Mouse (Mus musculus) embryonic facial prominence, embryonic 15.5 days (tissue): ENCODE measurements at regions not wholly inside any gene's neighbourhood (a gene's known extent, or its start where the extent isn't known, plus 50 kb on each side); places are given as distances from the start of the nearest gene placed in this dataset.
"Not testable (repeated sequence)": the region's sequence is repeated elsewhere in the genome, so short reads cannot be mapped to it uniquely, and the experiment has no call there.

Experiments used
- ATAC-seq: fragments of 200-750 bp; cut with Nextera tagmentation; 2 replicates; pipeline ENCODE4 v1.8.0; 2017; ENCODE audit warnings: low read depth, moderate TSS enrichment; ENCODE audit not compliant: insufficient number of reproducible peaks, low FRiP score, low TSS enrichment
- H3K27ac ChIP-seq: fragments of 300-500 bp; sonication (generic); replicated peaks from 2 replicates; pipeline ENCODE4 v1.5.1; 2015; ENCODE audit warnings: mild to moderate bottlenecking, inconsistent platforms
- H3K27me3 ChIP-seq: fragments of 300-500 bp; sonication (generic); 2 replicates; pipeline ENCODE4 v1.6.1; 2015; ENCODE audit warnings: inconsistent platforms
- H3K36me3 ChIP-seq: fragments of 300-500 bp; sonication (generic); 2 replicates; pipeline ENCODE4 v1.6.1; 2015; ENCODE audit warnings: mild to moderate bottlenecking, inconsistent platforms
- H3K4me1 ChIP-seq: fragments of 300-500 bp; sonication (generic); 2 replicates; pipeline ENCODE4 v1.6.1; 2015; ENCODE audit warnings: inconsistent platforms
- H3K4me2 ChIP-seq: fragments of 300-500 bp; sonication (generic); replicated peaks from 2 replicates; pipeline ENCODE4 v1.6.1; 2015; ENCODE audit warnings: mild to moderate bottlenecking, inconsistent platforms
- H3K4me3 ChIP-seq: fragments of 300-500 bp; sonication (generic); replicated peaks from 2 replicates; pipeline ENCODE4 v1.5.1; 2015; ENCODE audit warnings: mild to moderate bottlenecking, inconsistent platforms
- H3K9ac ChIP-seq: fragments of 300-500 bp; sonication (generic); 2 replicates; pipeline ENCODE4 v1.6.1; 2015; ENCODE audit warnings: inconsistent platforms
- H3K9me3 ChIP-seq: fragments of 300-500 bp; sonication (generic); replicated peaks from 2 replicates; pipeline ENCODE4 v1.6.1; 2016; ENCODE audit warnings: inconsistent platforms
- WGBS: fragments of 180-500 bp; shearing (Covaris S2); methylation state at CpG from one replicate; pipeline ENCODE4 v1.1.7; 2015; 5-methylcytosine and 5-hydroxymethylcytosine counted together

DNA sequence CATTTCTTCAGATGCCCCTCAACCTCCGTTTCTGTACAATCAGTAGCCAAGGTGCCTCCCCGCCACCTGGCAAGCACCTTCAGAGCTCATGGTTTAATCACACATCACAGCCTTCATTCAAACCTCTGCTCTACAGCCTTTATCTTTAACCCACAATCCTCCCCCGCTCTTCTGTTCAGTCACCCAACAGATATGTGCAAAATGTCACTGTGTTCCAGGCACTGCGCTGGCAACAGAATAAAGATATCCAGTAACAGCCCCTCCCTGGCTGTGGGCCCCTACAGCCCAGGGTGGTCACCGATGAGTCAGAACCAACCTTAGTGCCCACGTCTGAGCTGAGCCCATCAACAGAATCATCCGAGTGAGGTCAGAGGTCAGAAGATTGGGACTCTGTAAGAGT, 54.3 kb upstream of the Ddr1 start:
- Histone ChIP-seq H3K4me3 (no peak overlapping the region), H3K4me1 (no peaks in the 10 kb centered on the region), H3K27me3 (no peaks in the 10 kb centered on the region), H3K27ac (no peak overlapping the region), H3K4me2 (no peak overlapping the region), H3K9me3 (no peaks in the 10 kb centered on the region), H3K9ac (no peak overlapping the region), H3K36me3 (no peaks in the 10 kb centered on the region)
- 82% methylated on average over 7 of the region's 7 CpGs for WGBS
- no peak for ATAC-seq

DNA sequence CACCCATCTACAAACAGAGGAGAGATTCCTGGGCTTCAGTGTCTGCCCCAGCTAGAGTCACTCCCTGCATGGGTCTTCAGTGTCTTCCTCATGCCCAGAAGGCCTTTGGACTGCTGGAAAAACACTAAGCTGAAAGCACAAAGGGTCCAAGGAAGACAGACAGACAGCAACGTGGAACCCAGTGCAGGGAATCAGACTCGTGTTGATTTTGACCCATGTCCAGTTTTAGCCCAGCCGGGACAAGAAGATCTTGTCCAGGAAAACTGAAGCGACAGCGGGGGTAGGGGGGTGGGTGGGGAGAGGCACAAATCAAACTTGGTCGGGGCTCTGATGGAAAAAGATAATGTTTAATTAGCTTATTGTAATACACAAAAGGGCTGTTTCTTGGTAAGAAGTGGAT, 55.3 kb upstream of the Ddr1 start:
- no peak overlapping the region for H3K9ac ChIP-seq
- no peak overlapping the region for H3K4me2 ChIP-seq
- 70% methylated on average over 6 of the region's 6 CpGs for WGBS
- H3K27me3 ChIP-seq: no peaks in the 10 kb centered on the region
- H3K4me1 ChIP-seq: no peaks in the 10 kb centered on the region
- no peak overlapping the region for H3K27ac ChIP-seq
- no peak for ATAC-seq
- no peaks in the 10 kb centered on the region for H3K9me3 ChIP-seq
- no peaks in the 10 kb centered on the region for H3K36me3 ChIP-seq
- no peak overlapping the region for H3K4me3 ChIP-seq

DNA sequence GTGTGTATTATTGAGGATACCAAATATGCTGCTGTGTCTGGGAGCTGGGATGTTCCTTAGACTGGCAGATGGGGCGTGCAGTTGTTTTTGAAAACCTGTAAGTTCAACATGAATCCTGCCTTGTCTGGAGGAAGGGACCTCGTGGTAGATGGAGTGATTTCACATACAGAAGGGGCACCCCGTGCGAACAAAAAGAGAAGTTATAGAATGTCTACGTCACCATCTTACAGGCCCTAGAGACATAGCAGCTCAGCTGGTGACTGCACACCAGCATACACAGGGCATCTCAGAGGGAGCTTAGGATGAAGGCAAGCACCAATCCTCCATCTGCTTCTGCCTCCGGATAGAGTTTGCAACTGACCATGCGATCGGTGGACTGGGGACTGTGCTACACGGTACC, 58.2 kb upstream of the Ddr1 start:
- 90% methylated on average over 9 of the region's 9 CpGs for WGBS
- H3K36me3 ChIP-seq: no peaks in the 10 kb centered on the region
- H3K4me3 ChIP-seq: no peak overlapping the region
- no peaks in the 10 kb centered on the region for H3K4me1 ChIP-seq
- no peak for ATAC-seq
- no peaks in the 10 kb centered on the region for H3K27me3 ChIP-seq
- H3K9me3 ChIP-seq: no peaks in the 10 kb centered on the region
- H3K27ac ChIP-seq: no peak overlapping the region
- H3K9ac ChIP-seq: no peak overlapping the region
- H3K4me2 ChIP-seq: no peak overlapping the region

DNA sequence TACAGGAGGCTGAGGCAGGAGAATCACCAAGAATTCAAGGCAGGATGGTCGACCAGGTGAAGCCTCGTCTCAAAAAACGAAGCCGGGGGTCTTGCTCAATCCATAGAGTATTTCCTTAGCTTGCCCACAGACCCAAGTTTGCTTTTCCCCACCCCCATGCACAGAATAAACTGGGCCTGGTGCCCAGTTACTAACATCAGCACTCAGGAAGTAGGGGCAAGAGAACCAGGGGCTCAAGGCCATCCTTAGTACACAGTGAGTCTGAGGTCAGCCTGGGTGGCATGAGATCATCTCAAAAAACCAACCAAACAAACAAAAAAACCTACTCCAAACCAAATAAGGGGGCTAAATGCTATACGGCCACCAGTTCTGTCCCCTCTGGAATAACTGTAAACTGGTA, 58.4 kb upstream of the Ier3 start:
- Histone ChIP-seq H3K27ac (no peak overlapping the region), H3K9me3 (no peaks in the 10 kb centered on the region), H3K9ac (no peak overlapping the region), H3K4me2 (no peak overlapping the region), H3K27me3 (no peaks in the 10 kb centered on the region), H3K36me3 (no peaks in the 10 kb centered on the region), H3K4me1 (no peaks in the 10 kb centered on the region), H3K4me3 (no peak overlapping the region)
- no peak for ATAC-seq
- WGBS: 84% methylated on average over 5 of the region's 5 CpGs

DNA sequence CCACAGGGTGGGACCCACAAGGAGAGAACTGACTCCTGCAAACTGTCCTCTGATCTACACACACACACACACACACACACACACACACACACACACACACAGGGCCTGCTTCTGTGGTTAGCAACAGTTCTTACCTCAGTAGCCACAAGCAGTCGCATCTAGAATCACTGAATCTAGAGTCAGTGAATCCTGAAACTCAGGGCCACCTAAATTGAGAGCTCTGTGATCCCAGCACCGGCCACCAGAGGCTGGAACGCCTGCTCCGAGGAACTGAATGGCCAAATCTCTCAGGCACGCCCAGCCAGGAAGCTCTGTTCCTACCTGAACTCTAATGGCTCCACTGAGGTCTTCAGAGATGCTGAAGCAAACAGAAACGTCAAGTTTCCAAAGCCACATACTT, 57.6 kb upstream of the Ier3 start:
- no peak for ATAC-seq

DNA sequence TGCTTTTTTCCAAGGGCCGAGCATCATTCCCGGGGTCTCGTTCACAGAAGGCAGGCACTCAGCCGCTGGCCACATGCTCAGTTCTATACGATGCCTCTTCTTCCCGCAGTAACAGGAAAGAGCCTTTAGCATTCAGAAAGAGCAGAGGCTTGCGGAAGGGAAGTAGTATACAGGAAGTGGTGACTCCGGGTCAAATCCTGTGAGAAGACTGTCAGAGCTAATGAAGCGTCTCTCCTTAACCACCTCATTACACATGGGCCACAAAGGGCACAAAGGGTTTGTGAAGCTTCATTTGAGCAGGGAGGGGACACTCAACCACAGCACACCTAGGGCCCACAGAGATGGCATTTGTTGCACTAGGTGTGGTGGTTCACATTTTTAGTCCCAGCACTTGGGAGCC, 55.1 kb upstream of the Ier3 start:
- Histone ChIP-seq H3K9ac (no peak overlapping the region), H3K9me3 (no peaks in the 10 kb centered on the region), H3K36me3 (no peaks in the 10 kb centered on the region), H3K4me3 (no peak overlapping the region), H3K4me1 (no peaks in the 10 kb centered on the region; the same call in 1 of the 2 replicates), H3K27me3 (no peaks in the 10 kb centered on the region), H3K27ac (no peak overlapping the region), H3K4me2 (no peak overlapping the region)
- WGBS: 82% methylated on average over 9 of the region's 9 CpGs
- ATAC-seq: no peak

More for the DNA sequence above, 57.6 kb upstream of the Ier3 start:
- Histone ChIP-seq H3K4me1 (no peaks in the 10 kb centered on the region), H3K27ac (no peak overlapping the region), H3K4me2 (no peak overlapping the region), H3K9ac (no peak overlapping the region), H3K4me3 (no peak overlapping the region), H3K27me3 (no peaks in the 10 kb centered on the region), H3K36me3 (no peaks in the 10 kb centered on the region), H3K9me3 (no peaks in the 10 kb centered on the region)
- WGBS: 20% methylated on average over 6 of the region's 6 CpGs

DNA sequence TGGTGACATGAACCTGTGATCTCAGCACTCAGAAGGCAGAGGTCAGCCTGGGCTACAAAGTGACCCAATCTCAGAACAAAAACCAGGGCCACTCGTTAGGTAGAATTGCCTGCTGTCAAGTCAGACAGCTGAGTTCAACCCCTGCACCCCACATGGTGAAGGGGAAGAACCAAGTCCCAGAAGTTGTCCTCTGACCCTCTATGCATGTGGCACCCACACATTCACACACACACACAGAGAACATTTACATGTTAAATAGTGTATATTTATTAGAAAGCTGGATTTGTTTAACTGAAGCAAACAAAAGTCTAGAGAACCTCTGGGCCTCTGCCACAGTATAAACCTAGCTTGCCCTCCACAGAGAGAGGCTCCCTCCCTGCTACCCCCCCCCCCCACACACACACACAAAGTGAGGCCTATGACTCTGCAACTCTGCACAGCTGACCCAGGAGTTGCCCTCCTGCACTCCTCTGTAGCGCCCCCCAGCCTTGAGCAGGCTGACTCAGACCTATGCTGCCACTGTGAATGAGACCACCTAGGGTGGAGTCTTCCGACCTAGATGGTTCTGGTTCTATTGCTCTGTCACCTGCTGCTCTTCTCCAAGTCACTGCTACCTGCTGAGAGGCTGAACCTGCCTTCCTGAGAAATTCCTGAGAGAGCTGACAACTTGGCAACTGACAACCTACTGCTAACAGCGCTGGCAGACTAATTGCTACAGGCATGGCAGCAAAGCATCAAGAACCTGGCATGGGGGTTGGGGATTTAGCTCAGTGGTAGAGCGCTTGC, 52.1 kb upstream of the Ier3 start:
- Histone ChIP-seq H3K27ac (no peak overlapping the region), H3K4me3 (no peak overlapping the region), H3K9ac (no peak overlapping the region), H3K36me3 (no peaks in the 10 kb centered on the region), H3K9me3 (no peaks in the 10 kb centered on the region), H3K27me3 (no peaks in the 10 kb centered on the region), H3K4me2 (no peak overlapping the region), H3K4me1 (no peaks in the 10 kb centered on the region; the same call in 1 of the 2 replicates)
- 70% methylated on average over 5 of the region's 5 CpGs for WGBS
- no peak for ATAC-seq

DNA sequence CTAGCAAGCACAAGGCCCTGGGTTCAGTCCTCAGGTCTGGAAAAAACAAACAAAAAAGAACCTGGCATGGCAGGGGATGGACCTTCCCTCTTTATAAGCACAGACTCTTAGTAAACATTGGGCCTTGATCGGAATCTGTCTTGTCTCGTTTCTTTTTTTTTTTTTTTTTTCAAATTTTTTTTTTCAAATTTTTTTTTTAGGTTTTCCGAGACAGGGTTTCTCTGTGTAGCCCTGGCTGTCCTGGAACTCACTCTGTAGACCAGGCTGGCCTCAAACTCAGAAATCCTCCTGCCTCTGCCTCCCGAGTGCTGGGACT, 51.6 kb upstream of the Ier3 start:
- not testable (repeated sequence) for H3K36me3 ChIP-seq, H3K4me2 ChIP-seq, H3K9me3 ChIP-seq, H3K4me3 ChIP-seq, H3K27ac ChIP-seq, H3K4me1 ChIP-seq, H3K9ac ChIP-seq, H3K27me3 ChIP-seq, ATAC-seq
- WGBS: 89% methylated on average over 4 of the region's 4 CpGs

DNA sequence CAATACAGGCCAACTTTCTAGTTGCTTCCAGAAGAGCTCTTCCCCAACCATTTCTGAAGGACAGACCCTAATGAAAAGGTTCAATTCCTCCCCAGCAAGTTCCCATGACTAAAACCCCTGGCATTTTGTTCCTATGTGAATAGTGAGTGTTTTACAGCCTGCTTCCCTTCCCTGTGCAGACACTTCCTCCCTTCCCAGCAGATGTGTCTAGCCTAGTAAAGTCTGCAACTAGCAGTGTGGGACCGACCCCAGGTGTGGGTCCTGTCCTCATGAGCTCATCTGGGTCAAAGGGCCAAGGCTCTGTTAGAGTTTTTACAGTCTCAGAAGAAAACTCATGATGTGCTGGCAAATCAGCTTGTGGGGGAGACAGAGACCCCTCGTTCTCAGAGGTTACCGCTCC, 50.9 kb upstream of the Ier3 start:
- ATAC-seq: no peak
- Histone ChIP-seq H3K36me3 (no peaks in the 10 kb centered on the region), H3K4me2 (no peak overlapping the region), H3K4me3 (no peak overlapping the region), H3K9ac (no peak overlapping the region), H3K9me3 (no peaks in the 10 kb centered on the region), H3K27ac (no peak overlapping the region), H3K27me3 (no peaks in the 10 kb centered on the region), H3K4me1 (no peaks in the 10 kb centered on the region; the same call in 1 of the 2 replicates)
- WGBS: 79% methylated on average over 3 of the region's 3 CpGs

DNA sequence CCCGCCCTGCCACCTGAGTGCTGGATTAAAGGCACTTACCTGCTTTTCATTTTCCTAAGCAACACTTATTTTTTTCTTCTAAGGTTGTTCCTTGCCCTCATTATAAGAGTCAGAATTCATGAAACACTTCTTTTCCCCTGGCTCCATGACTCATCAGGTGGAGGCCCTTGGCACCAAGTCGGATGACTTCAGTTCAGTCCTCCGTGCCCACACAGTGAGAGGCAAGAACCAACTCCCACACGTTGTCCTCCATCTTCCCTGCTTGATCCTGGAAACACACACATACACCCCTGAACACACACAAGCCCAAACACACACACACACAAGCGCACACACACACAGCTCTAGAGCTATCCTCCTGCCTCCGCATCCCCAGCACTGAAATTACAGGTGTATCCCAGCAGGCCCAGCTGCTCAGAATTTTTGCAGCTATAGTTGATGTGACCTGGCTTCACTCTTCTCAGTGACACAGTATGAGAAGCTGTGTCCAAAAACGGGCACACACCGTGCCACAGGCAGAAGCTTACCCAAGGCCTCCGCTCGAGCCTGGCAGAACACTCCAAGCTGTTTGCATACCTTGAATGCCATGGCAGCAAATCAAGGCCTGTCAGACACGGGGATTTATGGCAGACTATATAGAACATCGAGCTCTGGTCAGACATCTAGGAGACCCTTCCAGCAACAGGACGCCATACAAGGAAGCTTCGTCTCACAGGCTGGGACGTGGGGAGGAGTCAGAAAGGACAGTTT, 49.7 kb upstream of the Ier3 start:
- no peak for ATAC-seq
- Histone ChIP-seq H3K27me3 (no peaks in the 10 kb centered on the region), H3K27ac (0 out of 2 replicates have a peak overlapping the region, but pooled peaks have one; percentile 44), H3K4me2 (no peak overlapping the region), H3K4me3 (no peak overlapping the region), H3K4me1 (peaks cover 5% of the 10 kb centered on the region), H3K36me3 (no peaks in the 10 kb centered on the region), H3K9me3 (no peaks in the 10 kb centered on the region), H3K9ac (no peak overlapping the region)
- 67% methylated on average over 15 of the region's 15 CpGs for WGBS
